Mouse (Mus musculus): ENCODE measurements around the gene H2-Eb2.
A peak's percentile ranks its signal among the peaks of the same experiment; 100 is the strongest.

H2-Eb2 gene

GRCm38 (mm10) chr17:34325436-34325835 lies at the start of gene H2-Eb2:
Gene H2-Eb2 (plus strand): TSS chr17:34325665.
- peak in 1 of 2 experiments; percentile 15 for DNase-seq

GRCm38 (mm10) chr17:34280499-34281038 lies 44.9 kb upstream of the H2-Eb2 start:
- DNase-seq, result no peak

- no peak for DNase-seq
Measured at GRCm38 (mm10) chr17:34281836-34282235, 43.6 kb upstream of the H2-Eb2 start.

GRCm38 (mm10) chr17:34285371-34285770 lies 40.1 kb upstream of the H2-Eb2 start:
- no peak for DNase-seq

GRCm38 (mm10) chr17:34285848-34286247 lies 39.6 kb upstream of the H2-Eb2 start:
- peak in 1 of 2 experiments; percentile 21 for DNase-seq

- no peak for DNase-seq
Measured at GRCm38 (mm10) chr17:34286501-34286900, 39.0 kb upstream of the H2-Eb2 start.

GRCm38 (mm10) chr17:34286999-34287398 lies 38.5 kb upstream of the H2-Eb2 start:
- no peak for DNase-seq

- DNase-seq, result peak; percentile 74 to 78
Measured at GRCm38 (mm10) chr17:34287648-34288047, 37.8 kb upstream of the H2-Eb2 start, which contains the start of gene H2-Aa. Gene H2-Aa (minus strand): TSS chr17:34287823.

GRCm38 (mm10) chr17:34288131-34288530 lies 37.3 kb upstream of the H2-Eb2 start:
- DNase-seq, result no peak

GRCm38 (mm10) chr17:34291609-34292008 lies 33.9 kb upstream of the H2-Eb2 start:
- peak; percentile 86 to 89 for DNase-seq

- no peak for DNase-seq
Measured at GRCm38 (mm10) chr17:34292570-34292969, 32.9 kb upstream of the H2-Eb2 start.

GRCm38 (mm10) chr17:34293533-34293932 lies 31.9 kb upstream of the H2-Eb2 start:
- no peak for DNase-seq

GRCm38 (mm10) chr17:34294249-34294648 lies 31.2 kb upstream of the H2-Eb2 start:
- no peak for DNase-seq

GRCm38 (mm10) chr17:34295307-34295706 lies 30.2 kb upstream of the H2-Eb2 start:
- DNase-seq, result no peak

- peak; percentile 60 to 81 for DNase-seq
Measured at GRCm38 (mm10) chr17:34295891-34296794, 29.3 kb upstream of the H2-Eb2 start.

GRCm38 (mm10) chr17:34299356-34299755 lies 26.1 kb upstream of the H2-Eb2 start:
- no peak for DNase-seq

GRCm38 (mm10) chr17:34300071-34300470 lies 25.4 kb upstream of the H2-Eb2 start:
- DNase-seq, result no peak

- DNase-seq, result no peak
Measured at GRCm38 (mm10) chr17:34300691-34301566, 24.5 kb upstream of the H2-Eb2 start.

- DNase-seq, result no peak
Measured at GRCm38 (mm10) chr17:34301670-34302190, 23.7 kb upstream of the H2-Eb2 start.

GRCm38 (mm10) chr17:34303789-34304188 lies 21.7 kb upstream of the H2-Eb2 start:
- DNase-seq, result no peak

- peak; percentile 69 to 72 for DNase-seq
Measured at GRCm38 (mm10) chr17:34304751-34305150, 20.7 kb upstream of the H2-Eb2 start.

- peak; percentile 90 to 91 for DNase-seq
Measured at GRCm38 (mm10) chr17:34305380-34306030, 20.0 kb upstream of the H2-Eb2 start, which contains the start of gene H2-Eb1. Gene H2-Eb1 (plus strand): TSS chr17:34305867.

All from cerebellum, postnatal 14 days (tissue).